Mouse (Mus musculus): ENCODE results near the gene Olfr153.
"Not testable (repeated sequence)": the region's sequence is repeated elsewhere in the genome, so short reads cannot be mapped to it uniquely, and the experiment has no call there.

DNA sequence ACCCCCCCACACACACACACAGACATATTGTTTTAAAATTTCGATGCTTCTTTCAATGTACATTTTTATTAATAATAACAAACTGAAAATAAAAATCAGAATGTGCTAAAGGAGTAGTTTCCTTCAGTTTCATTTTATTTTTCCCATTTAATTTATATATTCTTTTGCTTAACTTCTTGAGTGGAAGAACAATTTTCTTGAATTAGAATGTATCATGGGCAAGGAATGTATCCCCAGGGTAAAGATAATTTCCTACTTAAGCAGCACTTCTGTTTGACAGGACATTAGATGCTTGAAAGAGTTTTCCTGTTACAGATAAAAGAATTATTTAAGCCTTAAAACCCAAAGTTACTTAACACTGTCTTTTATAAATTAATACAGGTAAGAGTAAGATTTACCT is 42.0 kb downstream of the Olfr153 start, which contains the start of gene Olfr1129:
- not testable (repeated sequence) for TF ChIP-seq POLR2A (IDR thresholded peaks at IDR 0.05; ENCODE audit: extremely low read depth, insufficient read depth, low read length); CTCF (IDR thresholded peaks at IDR 0.05; ENCODE audit: low read depth, low read length)
